Mouse (Mus musculus) B cell, adult 67 days (primary cell): ENCODE data around the gene Ube4a. TPM values are rescaled to one million over a fixed set of nuclear protein-coding genes. Genes with fewer than 3 reads are reported as not detected.

Experiments
- total RNA-seq, 2 experiments: library from RNA; stranded (reverse); gene quantifications; 4 replicates each; pipeline ENCODE4 v1.2.4; 2023

The Ube4a gene
- 100 to 1,000 TPM; 102 to 103 TPM for total RNA-seq

GRCm38 (mm10) chr9:44965126-44965832 is at the start of gene Ube4a:
TSS of gene Ube4a (minus strand) at chr9:44965600.

GRCm38 (mm10) chr9:45009180-45010078 is 44.0 kb upstream of the Ube4a start, which contains the start of gene Cd3e:
TSS of gene Cd3e (minus strand) at chr9:45009627.

GRCm38 (mm10) chr9:44981676-44982075 is 16.3 kb upstream of the Ube4a start, which contains the start of gene Cd3d:
TSS of gene Cd3d (plus strand) at chr9:44981786.

GRCm38 (mm10) chr9:44980242-44980641 is 14.8 kb upstream of the Ube4a start, which contains the start of gene Cd3g:
TSS of gene Cd3g (minus strand) at chr9:44980431.

GRCm38 (mm10) chr9:44920374-44921122 is 44.9 kb downstream of the Ube4a start, which contains the start of gene Atp5l:
TSS of gene Atp5l (minus strand) at chr9:44920742.

GRCm38 (mm10) chr9:44881221-44881871 is 84.1 kb downstream of the Ube4a start, which contains the start of gene Kmt2a:
TSS of gene Kmt2a (minus strand) at chr9:44881296.

Other genes starting within 250 kb of the Ube4a start
- gene Phldb1, start 230.4 kb downstream of the Ube4a start, total RNA-seq: under 1 TPM in 1 of 2 experiments, not detected in 1; 0.49 TPM
- 100 to 1,000 TPM; 130 to 137 TPM for gene Arcn1, start 197.8 kb downstream of the Ube4a start, total RNA-seq
- 10 to 100 TPM; 56.9 to 65.4 TPM for gene Ift46, start 197.7 kb downstream of the Ube4a start, total RNA-seq
- under 1 TPM; 0.81 to 0.92 TPM for gene Tmem25, start 166.3 kb downstream of the Ube4a start, total RNA-seq
- 1 to 10 TPM; 4.9 to 5.5 TPM for gene Ttc36, start 162.5 kb downstream of the Ube4a start, total RNA-seq
- gene Kmt2a, start 84.3 kb downstream of the Ube4a start, total RNA-seq: 100 to 1,000 TPM; 138 to 150 TPM
- 100 to 1,000 TPM; 129 to 153 TPM for gene Atp5l, start 44.9 kb downstream of the Ube4a start, total RNA-seq
- 1 to 10 TPM; 1.5 to 3.8 TPM for gene Cd3g, start 14.8 kb upstream of the Ube4a start, total RNA-seq
- gene Cd3d, start 16.2 kb upstream of the Ube4a start, total RNA-seq: 1 to 10 TPM; 2.3 to 4.2 TPM
- 1 to 10 TPM; 1.3 to 5.0 TPM for gene Cd3e, start 44.0 kb upstream of the Ube4a start, total RNA-seq
- gene Mpzl2, start 74.2 kb upstream of the Ube4a start, total RNA-seq: under 1 TPM; 0.44 to 0.80 TPM
- gene Mpzl3, start 89.6 kb upstream of the Ube4a start, total RNA-seq: 10 to 100 TPM in 1 of 2 experiments, 1 to 10 TPM in 1; 9.4 to 11.5 TPM
- 10 to 100 TPM; 26.2 to 30.4 TPM for gene Jaml, start 113.6 kb upstream of the Ube4a start, total RNA-seq
- gene Scn2b, start 152.2 kb upstream of the Ube4a start, total RNA-seq: 1 to 10 TPM in 1 of 2 experiments, under 1 TPM in 1; 0.53 to 1.2 TPM
- gene Scn4b, start 172.8 kb upstream of the Ube4a start, total RNA-seq: under 1 TPM; 0.47 to 0.49 TPM
- gene BC049352, start 216.4 kb upstream of the Ube4a start, total RNA-seq: not detected
- not detected for gene Tmprss4, start 238.5 kb upstream of the Ube4a start, total RNA-seq